Comparison of ENCODE assay signal across 10 mouse cellular contexts in genomic region chr13:46533342-46534129, GRCm38 (mm10). TPM values are rescaled to one million over a fixed set of nuclear protein-coding genes. Genes with fewer than 3 reads are reported as not detected.
A peak's percentile ranks its signal among the peaks of the same experiment; 100 is the strongest.
DNase-seq lines count a peak whose midpoint lies in the region; ATAC-seq and TF ChIP-seq lines count a peak whose summit lies in the region.
"Had no signal": no experiment of that assay in that cellular context is flagged by ENCODE, and none has a peak within 500 bp of the region (broad histone marks: within the 10 kb centered on the region; RNA-seq: fewer than 3 reads in every experiment).

No protein-coding gene starts in this region.

- peak overlapping the region; percentile 57 for H3K27ac ChIP-seq in heart, postnatal 0 days (ENCODE audit: low read depth)
- H3K27ac ChIP-seq in embryonic facial prominence, embryonic 10.5 days (replicated peaks), result 0 out of 2 replicates have a peak overlapping the region, but pooled peaks have one; percentile 55
- 0 out of 2 replicates have a peak overlapping the region, but pooled peaks have one; percentile 51 for H3K27ac ChIP-seq in forebrain, embryonic 13.5 days
- peak overlapping the region; percentile 23 for H3K27ac ChIP-seq in midbrain, embryonic 11.5 days (ENCODE audit: low read depth, low read length)
- no peak overlapping the region for H3K27ac ChIP-seq in intestine, embryonic 16.5 days (ENCODE audit: low read length)

- DNase-seq in heart, postnatal 0 days (ENCODE audit: low spot score), result no peak
- DNase-seq in heart, postnatal 4 days, result no peak
- DNase-seq in embryonic facial prominence, embryonic 10.5 days (ENCODE audit: low spot score), result no peak
- DNase-seq in midbrain, embryonic 11.5 days (ENCODE audit: low spot score, missing footprints), result peak; percentile 92
- DNase-seq in testis, postnatal 14 days (ENCODE audit: low spot score), result no peak
- DNase-seq: cerebellum, postnatal 36 days had no signal

- H3K9ac ChIP-seq in heart, postnatal 0 days (replicated peaks; ENCODE audit: low read depth, low read length), result no peak overlapping the region
- peak overlapping the region; percentile 52 for H3K9ac ChIP-seq in forebrain, embryonic 13.5 days
- no peak overlapping the region; the same call in 1 of the 2 replicates for H3K9ac ChIP-seq in midbrain, embryonic 11.5 days (ENCODE audit: low read length)
- no peak overlapping the region for H3K9ac ChIP-seq in intestine, embryonic 16.5 days (ENCODE audit: low read depth, low read length)

- WGBS in heart, postnatal 0 days, result 66% methylated on average over 10 of the region's 10 CpGs
- 48% methylated on average over 10 of the region's 10 CpGs for WGBS in embryonic facial prominence, embryonic 10.5 days
- 27% methylated on average over 10 of the region's 10 CpGs for WGBS in forebrain, embryonic 13.5 days
- WGBS in midbrain, embryonic 11.5 days, result 37% methylated on average over 10 of the region's 10 CpGs
- 45% methylated on average over 10 of the region's 10 CpGs for WGBS in intestine, embryonic 16.5 days

- H3K4me2 ChIP-seq in heart, postnatal 0 days (ENCODE audit: low read depth, low read length), result no peak overlapping the region
- H3K4me2 ChIP-seq in forebrain, embryonic 13.5 days, result peak overlapping the region; percentile 51
- H3K4me2 ChIP-seq in midbrain, embryonic 11.5 days, result peak overlapping the region; percentile 26; the same call in 1 of the 2 replicates
- H3K4me2 ChIP-seq in intestine, embryonic 16.5 days (ENCODE audit: low read depth, low read length), result no peak overlapping the region

- no peak for TF ChIP-seq CTCF in heart, postnatal 0 days (IDR thresholded peaks at IDR 0.05; ENCODE audit: low read depth)

- peaks cover 27% of the 10 kb centered on the region; the same call in 1 of the 2 replicates for H3K4me1 ChIP-seq in heart, postnatal 0 days (ENCODE audit: control insufficient read depth, insufficient read depth)
- peaks cover 23% of the 10 kb centered on the region for H3K4me1 ChIP-seq in embryonic facial prominence, embryonic 10.5 days
- H3K4me1 ChIP-seq in forebrain, embryonic 13.5 days, result peaks cover 21% of the 10 kb centered on the region
- peaks cover 19% of the 10 kb centered on the region for H3K4me1 ChIP-seq in midbrain, embryonic 11.5 days (ENCODE audit: control insufficient read depth, insufficient read depth, low read length)
- H3K4me1 ChIP-seq in intestine, embryonic 16.5 days (ENCODE audit: control insufficient read depth, insufficient read depth, low read length), result 0 out of 2 replicates have a peak, but pooled peaks cover 3% of the 10 kb centered on the region

- TF ChIP-seq EP300 in heart, postnatal 0 days (IDR thresholded peaks at IDR 0.05; ENCODE audit: low read depth), result no peak

- H3K36me3 ChIP-seq in heart, postnatal 0 days (replicated peaks; ENCODE audit: control insufficient read depth, insufficient read depth, low read length), result peaks cover 13% of the 10 kb centered on the region; the same call in 1 of the 2 replicates
- no peaks in the 10 kb centered on the region for H3K36me3 ChIP-seq in embryonic facial prominence, embryonic 10.5 days (replicated peaks)
- H3K36me3 ChIP-seq in forebrain, embryonic 13.5 days (ENCODE audit: poor library complexity, severe bottlenecking), result no peaks in the 10 kb centered on the region
- H3K36me3 ChIP-seq in midbrain, embryonic 11.5 days (ENCODE audit: control insufficient read depth, insufficient read depth, low read length), result no peaks in the 10 kb centered on the region
- no peaks in the 10 kb centered on the region for H3K36me3 ChIP-seq in intestine, embryonic 16.5 days (ENCODE audit: control insufficient read depth, insufficient read depth, low read length)

- no peaks in the 10 kb centered on the region for H3K27me3 ChIP-seq in heart, postnatal 0 days (ENCODE audit: control insufficient read depth, insufficient read depth, low read length)
- H3K27me3 ChIP-seq in embryonic facial prominence, embryonic 10.5 days (replicated peaks; ENCODE audit: low read depth, poor library complexity, severe bottlenecking), result peaks cover 35% of the 10 kb centered on the region; the same call in 1 of the 2 replicates
- peaks cover 8% of the 10 kb centered on the region for H3K27me3 ChIP-seq in forebrain, embryonic 13.5 days
- H3K27me3 ChIP-seq in midbrain, embryonic 11.5 days (ENCODE audit: control insufficient read depth, insufficient read depth, low read length), result peaks cover 21% of the 10 kb centered on the region
- H3K27me3 ChIP-seq in intestine, embryonic 16.5 days (replicated peaks; ENCODE audit: control insufficient read depth, insufficient read depth, low read length), result no peaks in the 10 kb centered on the region

- H3K4me3 ChIP-seq in heart, postnatal 0 days (ENCODE audit: low read depth, low read length), result no peak overlapping the region
- H3K4me3 ChIP-seq in embryonic facial prominence, embryonic 10.5 days, result peak overlapping the region; percentile 24; the same call in 1 of the 2 replicates
- H3K4me3 ChIP-seq in forebrain, embryonic 13.5 days, result no peak overlapping the region
- no peak overlapping the region for H3K4me3 ChIP-seq in midbrain, embryonic 11.5 days (ENCODE audit: low read depth, low read length)
- no peak overlapping the region for H3K4me3 ChIP-seq in intestine, embryonic 16.5 days (ENCODE audit: low read length)

- no peaks in the 10 kb centered on the region for H3K9me3 ChIP-seq in heart, postnatal 0 days (replicated peaks; ENCODE audit: control insufficient read depth, low read length)
- no peaks in the 10 kb centered on the region for H3K9me3 ChIP-seq in embryonic facial prominence, embryonic 10.5 days
- no peaks in the 10 kb centered on the region for H3K9me3 ChIP-seq in forebrain, embryonic 13.5 days (replicated peaks)
- no peaks in the 10 kb centered on the region for H3K9me3 ChIP-seq in midbrain, embryonic 11.5 days (ENCODE audit: control insufficient read depth, low read length)
- H3K9me3 ChIP-seq in intestine, embryonic 16.5 days (ENCODE audit: control insufficient read depth, low read length), result no peaks in the 10 kb centered on the region

- no peak for ATAC-seq in heart, postnatal 0 days (ENCODE audit: insufficient read depth, low read depth)
- ATAC-seq in forebrain, embryonic 13.5 days, result no peak
- no peak for ATAC-seq in midbrain, embryonic 11.5 days (ENCODE audit: low FRiP score)
- no peak for ATAC-seq in monocyte, adult 5-6 weeks (replicated peaks; ENCODE audit: insufficient number of reproducible peaks, low FRiP score, low TSS enrichment, poor library complexity, severe bottlenecking)
- ATAC-seq in intestine, embryonic 16.5 days, result no peak

RNA-seq across cellular contexts. Expression of gene Cap2, which starts 31.9 kb away (rescaled TPM):
- total RNA-seq in heart, postnatal 0 days (2014; rRNA removed; ENCODE audit: low replicate concordance), result 182 and 257 TPM in 2 replicates
- polyA plus RNA-seq in heart, postnatal 0 days (2015; fragmentation: Nextera tagmentation; extraction: Ambion mirVana), result 144 and 146 TPM in 2 replicates
- total RNA-seq in heart, postnatal 4 days (2021), result 100 to 1,000 TPM; 182 to 185 TPM
- polyA plus RNA-seq in embryonic facial prominence, embryonic 10.5 days (2016; fragmentation: Nextera tagmentation; extraction: Ambion mirVana), result 3.9 and 4.2 TPM in 2 replicates
- 10.8 and 11.8 TPM in 2 replicates for polyA plus RNA-seq in forebrain, embryonic 13.5 days (2015; fragmentation: Nextera tagmentation; extraction: Ambion mirVana)
- polyA plus RNA-seq in midbrain, embryonic 11.5 days (2014; fragmentation: Nextera tagmentation; extraction: Ambion mirVana), result 9.9 and 11.4 TPM in 2 replicates
- 1.1 TPM in 1 of 3 replicates, not detected in the others for total RNA-seq in monocyte, adult 5-6 weeks (2017)
- 10.0 and 10.7 TPM in 2 replicates for polyA plus RNA-seq in intestine, embryonic 16.5 days (2015; fragmentation: Nextera tagmentation; extraction: Ambion mirVana)
- polyA plus RNA-seq: liver, adult 2 months had no signal

Comparison
In these comparisons a context has a peak if more than half of its experiments do, and no peak if none do; other contexts are left out.
1. H3K4me2 ChIP-seq: peak in forebrain, embryonic 13.5 days (single experiment) and midbrain, embryonic 11.5 days (single experiment); none in heart, postnatal 0 days (single experiment) and intestine, embryonic 16.5 days (single experiment).
2. RNA of gene Cap2, which starts 31.9 kb away (polyA plus RNA-seq): 144 to 146 TPM in heart, postnatal 0 days; 10.8 to 11.8 TPM in forebrain, embryonic 13.5 days, 10.0 to 10.7 TPM in intestine, embryonic 16.5 days, 9.9 to 11.4 TPM in midbrain, embryonic 11.5 days and 3.9 to 4.2 TPM in embryonic facial prominence, embryonic 10.5 days; every median in the first group is over 10 times any median in the second.